8 mouse cellular contexts compared by ENCODE assay signal in genomic region chr11:107629504-107629903, GRCm38 (mm10).
A peak's percentile ranks its signal among the peaks of the same experiment; 100 is the strongest.
DNase-seq lines count a peak whose midpoint lies in the region; ATAC-seq and TF ChIP-seq lines count a peak whose summit lies in the region.

No protein-coding gene starts in this region.

- DNase-seq in Patski (ENCODE audit: low read depth, low spot score): peak; percentile 24
- peak; percentile 58 for DNase-seq in cerebellum, adult 9-10 months
- DNase-seq in frontal cortex, postnatal 10 days (ENCODE audit: low spot score in 2 of 2): peak; percentile 56 to 66
- DNase-seq in left cerebral cortex, adult 11 months (ENCODE audit: low spot score): peak; percentile 45
- peak; percentile 57 for DNase-seq in right cerebral cortex, postnatal 14 days
- no peak for DNase-seq in B cell, adult 2 months

- TF ChIP-seq CTCF in Patski (IDR thresholded peaks at IDR 0.05): peak; percentile 84

- H3K9ac ChIP-seq in hindbrain, embryonic 16.5 days (ENCODE audit: low read depth, low read length): no peak overlapping the region

- in situ Hi-C loops in Patski (cut with MboI; ENCODE audit: low pct_unique_long_range_greater_than_20kb): loop anchor here (5.0 to 25.0 kb wide), 2 partner anchors 223 to 783 kb away; no protein-coding TSS in a partner anchor

- H3K4me1 ChIP-seq in hindbrain, embryonic 16.5 days (ENCODE audit: control insufficient read depth, insufficient read depth, low read depth, low read length): no peaks in the 10 kb centered on the region

- H3K27me3 ChIP-seq in Patski: no peaks in the 10 kb centered on the region
- H3K27me3 ChIP-seq in hindbrain, embryonic 16.5 days (replicated peaks; ENCODE audit: control insufficient read depth, insufficient read depth, low read length): no peaks in the 10 kb centered on the region

- WGBS in hindbrain, embryonic 16.5 days: 31% methylated on average over 4 of the region's 4 CpGs

- POLR2A ChIA-PET in Patski (lab: Charles Lee): interaction anchor here (1.1 kb wide), 2 partner anchors 223 to 236 kb away, joined by 3 read pairs; no protein-coding TSS in a partner anchor

- H3K27ac ChIP-seq in hindbrain, embryonic 16.5 days (ENCODE audit: low read depth, low read length): no peak overlapping the region

- no peaks in the 10 kb centered on the region for H3K9me3 ChIP-seq in hindbrain, embryonic 16.5 days (ENCODE audit: control insufficient read depth, low read length)

- H3K36me3 ChIP-seq in hindbrain, embryonic 16.5 days (ENCODE audit: control insufficient read depth, insufficient read depth, low read length): peaks cover 6% of the 10 kb centered on the region

- ATAC-seq in Patski: peak; percentile 62
- ATAC-seq in hindbrain, embryonic 16.5 days: peak; percentile 91
- peak; percentile 86 for ATAC-seq in megakaryocyte progenitor cell, adult 5-6 weeks (replicated peaks; ENCODE audit: poor library complexity)

- CTCF ChIA-PET in Patski (lab: Charles Lee): interaction anchor here (0.7 to 3.1 kb wide), 11 partner anchors 11 to 236 kb away, joined by 3 to 18 read pairs (median 3); no protein-coding TSS in a partner anchor

- H3K4me3 ChIP-seq in hindbrain, embryonic 16.5 days (ENCODE audit: low read length): no peak overlapping the region

- no peak overlapping the region for H3K4me2 ChIP-seq in hindbrain, embryonic 16.5 days (ENCODE audit: low read length)

Comparison
In these comparisons a context has a peak if more than half of its experiments do, and no peak if none do; other contexts are left out.
1. DNase-seq: peak in Patski (single experiment), cerebellum, adult 9-10 months (single experiment), frontal cortex, postnatal 10 days (2 of 2), left cerebral cortex, adult 11 months (single experiment) and right cerebral cortex, postnatal 14 days (single experiment); none in B cell, adult 2 months (0 of 2).
2. Peak in every context shown above with its lines, with median percentiles within 50 percentile points of each other: ATAC-seq.